Mouse (Mus musculus) embryonic facial prominence, embryonic 14.5 days (tissue): ENCODE results near the gene Cldn16. TPM values are rescaled to one million over a fixed set of nuclear protein-coding genes. Genes with fewer than 3 reads are reported as not detected.
"Not testable (repeated sequence)": the region's sequence is repeated elsewhere in the genome, so short reads cannot be mapped to it uniquely, and the experiment has no call there.

ENCODE experiments used
- ATAC-seq: fragments of 200-750 bp; cut with Nextera tagmentation; 2 replicates; pipeline ENCODE4 v1.8.0; 2017; ENCODE audit warnings: low read depth, moderate number of reproducible peaks, moderate TSS enrichment
- DNase-seq: peaks from one replicate; pipeline ENCODE4 v3.0.0-alpha.2; 2015; ENCODE audit warnings: low spot score
- H3K27ac ChIP-seq: fragments of 300-500 bp; sonication (generic); replicated peaks from 2 replicates; pipeline ENCODE4 v1.5.1; 2014; ENCODE audit warnings: low read depth, mild to moderate bottlenecking, low read length, moderate library complexity
- H3K27me3 ChIP-seq: fragments of 300-500 bp; sonication (generic); replicated peaks from 2 replicates; pipeline ENCODE4 v1.6.1; 2014; ENCODE audit warnings: low read length; ENCODE audit not compliant: control insufficient read depth, insufficient read depth
- H3K36me3 ChIP-seq: fragments of 300-500 bp; sonication (generic); 2 replicates; pipeline ENCODE4 v1.6.1; 2014; ENCODE audit warnings: low read length, mixed read lengths; ENCODE audit not compliant: control insufficient read depth, insufficient read depth
- H3K4me1 ChIP-seq: fragments of 300-500 bp; sonication (generic); 2 replicates; pipeline ENCODE4 v1.6.1; 2014; ENCODE audit warnings: antibody characterized with exemption, low read length; ENCODE audit not compliant: control insufficient read depth, insufficient read depth
- H3K4me2 ChIP-seq: fragments of 300-500 bp; sonication (generic); 2 replicates; pipeline ENCODE4 v1.6.1; 2014; ENCODE audit warnings: low read depth, mild to moderate bottlenecking, low read length, moderate library complexity, mixed read lengths
- H3K4me3 ChIP-seq: fragments of 300-500 bp; sonication (generic); 2 replicates; pipeline ENCODE4 v1.5.1; 2014; ENCODE audit warnings: low read depth, mild to moderate bottlenecking, low read length
- H3K9ac ChIP-seq: fragments of 300-500 bp; sonication (generic); 2 replicates; pipeline ENCODE4 v1.6.1; 2014; ENCODE audit warnings: low read depth, mild to moderate bottlenecking, low read length, moderate library complexity, mixed read lengths
- H3K9me3 ChIP-seq: fragments of 300-500 bp; sonication (generic); 2 replicates; pipeline ENCODE4 v1.6.1; 2016; ENCODE audit warnings: low read length; ENCODE audit not compliant: control insufficient read depth
- WGBS: fragments of 180-500 bp; shearing (Covaris S2); extraction: QIAGEN DNeasy Blood & Tissue Kit; methylation state at CpG from one replicate; pipeline ENCODE4 v1.1.7; 2014; 5-methylcytosine and 5-hydroxymethylcytosine counted together
- polyA plus RNA-seq: library from polyadenylated mRNA; unstranded; fragments of >200 nt; fragmentation: Nextera tagmentation; extraction: Ambion mirVana; gene quantifications from 2 replicates; pipeline ENCODE4 v1.2.1, GENCODE M21; 2014

Cldn16 gene
- polyA plus RNA-seq, 1 experiment from 2014 or later: not detected

GRCm38 (mm10) chr16:26454163-26454562 lies 8.8 kb upstream of the Cldn16 start:
- Histone ChIP-seq H3K27me3 (no peaks in the 10 kb centered on the region), H3K4me2 (no peak overlapping the region), H3K27ac (no peak overlapping the region), H3K4me1 (no peaks in the 10 kb centered on the region), H3K4me3 (no peak overlapping the region), H3K9me3 (no peaks in the 10 kb centered on the region), H3K36me3 (no peaks in the 10 kb centered on the region), H3K9ac (no peak overlapping the region)
- DNase-seq (no peak), ATAC-seq (no peak)
- 45% methylated on average over 3 of the region's 3 CpGs for WGBS

GRCm38 (mm10) chr16:26456182-26456581 lies 6.8 kb upstream of the Cldn16 start:
- Histone ChIP-seq H3K4me1 (no peaks in the 10 kb centered on the region), H3K4me3 (no peak overlapping the region), H3K9me3 (no peaks in the 10 kb centered on the region), H3K27me3 (no peaks in the 10 kb centered on the region), H3K36me3 (no peaks in the 10 kb centered on the region), H3K27ac (no peak overlapping the region), H3K4me2 (no peak overlapping the region), H3K9ac (no peak overlapping the region)
- ATAC-seq: no peak
- 85% methylated on average over 2 of the region's 2 CpGs for WGBS
- no peak for DNase-seq

- Histone ChIP-seq H3K9ac (no peak overlapping the region), H3K4me1 (no peaks in the 10 kb centered on the region), H3K27me3 (no peaks in the 10 kb centered on the region), H3K36me3 (no peaks in the 10 kb centered on the region), H3K4me3 (no peak overlapping the region), H3K4me2 (no peak overlapping the region), H3K27ac (no peak overlapping the region), H3K9me3 (no peaks in the 10 kb centered on the region)
- ATAC-seq: no peak
- no peak for DNase-seq
- 90% methylated on average over 4 of the region's 4 CpGs for WGBS
These were observed 3.6 kb downstream of the Cldn16 start for GRCm38 (mm10) chr16:26466535-26466934.

GRCm38 (mm10) chr16:26471254-26471653 lies 8.3 kb downstream of the Cldn16 start:
- H3K27me3 ChIP-seq: no peaks in the 10 kb centered on the region
- H3K4me2 ChIP-seq: no peak overlapping the region
- no peaks in the 10 kb centered on the region for H3K4me1 ChIP-seq
- no peak overlapping the region for H3K4me3 ChIP-seq
- H3K36me3 ChIP-seq: no peaks in the 10 kb centered on the region
- ATAC-seq (no peak), DNase-seq (no peak)
- 75% methylated on average over 4 of the region's 4 CpGs for WGBS
- no peak overlapping the region for H3K9ac ChIP-seq
- H3K27ac ChIP-seq: no peak overlapping the region
- no peaks in the 10 kb centered on the region for H3K9me3 ChIP-seq

GRCm38 (mm10) chr16:26495721-26496120 lies 32.8 kb downstream of the Cldn16 start:
- peak; percentile 27 for DNase-seq
- no peaks in the 10 kb centered on the region for H3K27me3 ChIP-seq

GRCm38 (mm10) chr16:26499705-26500104 lies 36.8 kb downstream of the Cldn16 start:
- not testable (repeated sequence) for DNase-seq, H3K4me2 ChIP-seq, H3K4me3 ChIP-seq, H3K9me3 ChIP-seq, H3K4me1 ChIP-seq, H3K27ac ChIP-seq, H3K27me3 ChIP-seq, H3K9ac ChIP-seq, H3K36me3 ChIP-seq, ATAC-seq
- 91% methylated on average over 3 of the region's 3 CpGs for WGBS

More at GRCm38 (mm10) chr16:26495721-26496120, 32.8 kb downstream of the Cldn16 start:
- H3K36me3 ChIP-seq: no peaks in the 10 kb centered on the region
- 11% methylated on average over 2 of the region's 2 CpGs for WGBS
- H3K9ac ChIP-seq: no peak overlapping the region
- no peaks in the 10 kb centered on the region for H3K9me3 ChIP-seq
- H3K4me1 ChIP-seq: no peaks in the 10 kb centered on the region
- ATAC-seq: no peak
- no peak overlapping the region for H3K27ac ChIP-seq
- no peak overlapping the region for H3K4me2 ChIP-seq
- H3K4me3 ChIP-seq: no peak overlapping the region

- ATAC-seq: no peak
These were observed 37.8 kb downstream of the Cldn16 start for GRCm38 (mm10) chr16:26500738-26501137.

GRCm38 (mm10) chr16:26504961-26505360 lies 42.0 kb downstream of the Cldn16 start:
- H3K36me3 ChIP-seq: no peaks in the 10 kb centered on the region
- H3K4me1 ChIP-seq: no peaks in the 10 kb centered on the region
- no peak overlapping the region for H3K4me2 ChIP-seq
- no peak overlapping the region for H3K9ac ChIP-seq
- H3K27me3 ChIP-seq: no peaks in the 10 kb centered on the region
- no peak for ATAC-seq
- H3K27ac ChIP-seq: no peak overlapping the region
- no peak overlapping the region for H3K4me3 ChIP-seq
- 57% methylated on average over 4 of the region's 4 CpGs for WGBS
- no peak for DNase-seq
- no peaks in the 10 kb centered on the region for H3K9me3 ChIP-seq

More at GRCm38 (mm10) chr16:26500738-26501137, 37.8 kb downstream of the Cldn16 start:
- no peaks in the 10 kb centered on the region for H3K4me1 ChIP-seq
- H3K4me2 ChIP-seq: no peak overlapping the region
- H3K27me3 ChIP-seq: no peaks in the 10 kb centered on the region
- H3K9me3 ChIP-seq: no peaks in the 10 kb centered on the region
- WGBS: 80% methylated on average over 3 of the region's 3 CpGs
- no peaks in the 10 kb centered on the region for H3K36me3 ChIP-seq
- no peak overlapping the region for H3K27ac ChIP-seq
- no peak overlapping the region for H3K9ac ChIP-seq
- no peak for DNase-seq
- H3K4me3 ChIP-seq: no peak overlapping the region

GRCm38 (mm10) chr16:26519596-26519995 lies 56.7 kb downstream of the Cldn16 start:
- no peak overlapping the region for H3K27ac ChIP-seq
- H3K9ac ChIP-seq: no peak overlapping the region
- H3K4me2 ChIP-seq: no peak overlapping the region
- no peaks in the 10 kb centered on the region for H3K27me3 ChIP-seq
- no peaks in the 10 kb centered on the region for H3K4me1 ChIP-seq
- no peaks in the 10 kb centered on the region for H3K9me3 ChIP-seq
- peak; percentile 16 for DNase-seq
- WGBS: 54% methylated on average over 2 of the region's 2 CpGs
- H3K36me3 ChIP-seq: no peaks in the 10 kb centered on the region
- no peak overlapping the region for H3K4me3 ChIP-seq
- no peak for ATAC-seq
